Mouse (Mus musculus): Measurements from ENCODE around the gene Zbtb17. TPM values are rescaled to one million over a fixed set of nuclear protein-coding genes. Genes with fewer than 3 reads are reported as not detected.

Zbtb17 gene
- polyA plus RNA-seq, 1 experiment = 26.3 TPM

DNA sequence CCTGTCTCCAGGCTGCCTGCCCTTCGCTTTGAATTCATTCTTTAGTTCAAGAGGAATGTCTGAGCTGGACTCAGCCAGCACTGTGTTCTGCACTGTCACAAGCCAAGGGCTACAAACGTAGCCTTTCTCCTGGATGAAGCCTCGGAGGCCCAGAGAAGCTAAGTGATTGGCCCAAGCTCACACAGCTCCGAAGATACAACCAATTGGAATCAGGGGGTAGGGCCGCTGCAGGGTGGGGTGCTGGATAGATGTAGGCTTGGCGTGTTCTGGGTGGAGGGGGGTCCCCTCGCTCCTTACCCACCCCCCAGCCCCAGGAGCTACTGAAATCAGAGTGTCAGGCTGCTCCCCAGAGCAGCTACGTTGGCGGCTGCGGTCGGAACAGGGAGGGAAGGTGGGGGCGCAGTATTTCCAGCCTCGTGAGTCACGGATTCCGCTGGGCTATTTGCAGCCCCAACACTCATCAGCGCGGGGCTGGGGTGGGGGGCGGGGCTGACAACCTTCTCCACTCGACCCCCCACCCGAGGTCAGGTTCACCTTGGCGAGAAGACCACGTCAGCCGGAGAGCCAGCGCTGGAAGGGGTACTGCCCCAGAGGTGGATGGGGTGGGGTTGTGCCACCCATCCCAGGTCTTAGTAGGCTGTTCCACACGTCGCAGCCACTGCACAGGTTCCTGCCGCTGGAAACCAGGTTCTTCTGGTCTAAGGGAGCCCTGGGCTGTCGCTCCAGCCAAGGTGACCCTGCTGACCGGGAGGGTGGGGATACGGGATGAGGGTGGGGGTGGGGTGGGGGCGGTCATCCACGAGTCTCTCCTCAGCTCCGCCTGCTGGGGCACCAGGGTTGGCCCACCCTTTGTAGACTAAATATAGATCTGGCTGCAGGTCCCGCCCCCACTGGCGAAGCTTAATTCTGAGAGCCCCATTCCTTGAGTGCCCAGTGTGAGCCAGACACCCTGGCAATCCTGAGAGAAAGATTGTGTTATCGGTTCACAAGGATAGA is 18.7 kb upstream of the Zbtb17 start:
- no peak for DNase-seq (ENCODE audit: low spot score)

GRCm38 (mm10) chr4:141426796-141427745 is 17.4 kb upstream of the Zbtb17 start:
- DNase-seq (ENCODE audit: low spot score) = no peak

- DNase-seq (ENCODE audit: low spot score) = no peak
Observed at GRCm38 (mm10) chr4:141427921-141428320, 16.5 kb upstream of the Zbtb17 start.

- no peak for DNase-seq (ENCODE audit: low spot score)
Observed at GRCm38 (mm10) chr4:141429381-141429780, 15.1 kb upstream of the Zbtb17 start.

DNA sequence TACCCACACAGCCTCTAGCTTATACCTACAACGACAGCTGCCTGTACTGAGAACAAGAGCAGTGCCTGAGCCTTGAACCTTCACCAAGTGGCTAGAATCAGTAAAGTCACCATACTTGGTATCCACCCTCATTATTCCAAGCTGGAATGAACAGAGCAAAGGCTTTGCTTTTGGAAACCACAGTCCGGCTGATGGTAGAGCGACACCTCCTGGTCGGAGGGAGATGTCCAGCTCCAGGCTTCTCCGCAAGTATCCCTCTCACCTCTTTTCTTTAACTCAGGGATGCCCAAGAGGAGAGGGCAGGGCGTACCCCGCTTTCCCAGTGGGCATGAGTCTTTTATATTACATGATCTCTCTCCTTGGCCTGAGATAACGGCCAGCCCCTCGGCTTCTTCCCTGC is 14.6 kb upstream of the Zbtb17 start:
- no peak for DNase-seq (ENCODE audit: low spot score)

DNA sequence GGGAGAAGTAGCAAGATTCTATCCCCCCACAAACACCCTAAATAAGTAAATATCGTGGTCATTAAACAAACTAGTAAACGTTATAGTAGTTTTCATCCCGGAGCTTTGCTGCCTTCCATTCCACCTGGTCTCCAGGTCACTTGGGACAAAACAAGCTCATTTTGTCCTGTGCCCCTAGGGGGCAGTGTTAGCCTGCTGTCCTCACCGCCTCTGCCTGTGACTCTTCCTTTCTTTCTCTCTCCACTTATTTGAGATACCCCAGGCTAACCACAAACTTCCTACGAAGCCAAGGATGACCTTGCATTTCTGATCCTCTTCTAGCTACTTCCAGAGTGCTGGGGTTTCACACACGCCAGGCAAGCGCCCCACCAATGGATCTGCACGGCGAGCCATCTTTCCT is 13.5 kb upstream of the Zbtb17 start:
- DNase-seq (ENCODE audit: low spot score) = no peak

DNA sequence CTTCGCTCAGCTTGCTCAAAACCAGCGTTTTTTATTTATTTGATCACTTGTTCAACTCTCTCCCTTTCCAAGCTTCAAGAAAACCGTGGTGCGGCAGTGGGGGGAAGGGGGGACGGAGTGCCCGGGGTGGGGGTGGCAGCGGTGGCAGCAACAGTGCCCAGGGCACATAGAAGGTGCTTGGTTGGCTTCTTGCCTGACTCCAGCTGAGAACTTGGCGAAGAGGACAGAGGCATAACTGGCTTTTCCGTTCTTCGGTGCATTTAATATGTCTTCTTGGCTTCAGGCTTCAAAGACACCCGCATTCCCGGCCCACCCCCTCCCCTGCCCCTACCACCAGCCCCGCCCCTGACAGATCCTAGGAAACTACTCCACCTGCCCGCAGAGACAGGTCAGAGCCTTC is 11.8 kb upstream of the Zbtb17 start:
- no peak for DNase-seq (ENCODE audit: low spot score)

- DNase-seq (ENCODE audit: low spot score) = no peak
Observed at GRCm38 (mm10) chr4:141433191-141433590, 11.3 kb upstream of the Zbtb17 start.

GRCm38 (mm10) chr4:141435974-141436373 is 8.5 kb upstream of the Zbtb17 start, which contains the start of gene Srarp:
TSS of gene Srarp (minus strand) at chr4:141436105.
- DNase-seq (ENCODE audit: low spot score) = no peak

DNA sequence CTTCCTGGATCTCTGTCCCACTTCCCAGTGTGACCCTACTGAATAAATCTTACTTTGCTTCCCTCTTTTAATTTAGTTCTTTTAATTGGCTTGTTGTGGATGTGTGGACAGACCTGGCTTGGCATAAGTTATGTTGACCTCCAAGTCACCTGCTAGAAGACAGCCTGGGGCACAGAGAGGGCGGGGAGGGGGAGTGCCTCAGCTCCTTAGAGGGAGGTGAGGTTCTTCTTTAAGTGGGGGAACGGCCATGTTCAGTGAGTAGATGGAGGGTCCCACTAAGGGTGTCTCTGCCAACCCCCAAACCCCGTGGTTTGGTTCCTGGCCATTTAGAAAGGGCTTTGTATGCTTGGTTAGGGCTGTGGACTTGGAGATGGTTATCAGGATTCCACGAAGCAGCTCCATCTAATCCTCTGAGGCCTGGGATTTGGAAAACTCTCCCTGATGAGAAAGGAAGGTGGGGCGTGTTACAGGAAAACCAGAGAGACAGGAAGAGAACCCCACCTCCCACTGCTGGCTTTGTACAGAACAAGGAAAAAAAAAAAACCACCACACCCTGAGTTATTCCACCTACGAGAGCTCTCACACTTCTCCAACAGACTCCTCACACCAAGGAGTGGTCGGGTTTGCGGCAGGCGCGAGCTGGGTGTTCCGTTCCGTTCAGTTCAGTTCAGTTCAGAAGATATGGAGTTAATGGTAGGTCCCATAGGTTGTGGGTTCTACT is 5.2 kb upstream of the Zbtb17 start:
- no peak for DNase-seq (ENCODE audit: low spot score)

GRCm38 (mm10) chr4:141440877-141441276 is 3.6 kb upstream of the Zbtb17 start:
- DNase-seq (ENCODE audit: low spot score) = no peak

- DNase-seq (ENCODE audit: low spot score) = no peak
Observed at GRCm38 (mm10) chr4:141443641-141444429, 619 bp upstream of the Zbtb17 start.

DNA sequence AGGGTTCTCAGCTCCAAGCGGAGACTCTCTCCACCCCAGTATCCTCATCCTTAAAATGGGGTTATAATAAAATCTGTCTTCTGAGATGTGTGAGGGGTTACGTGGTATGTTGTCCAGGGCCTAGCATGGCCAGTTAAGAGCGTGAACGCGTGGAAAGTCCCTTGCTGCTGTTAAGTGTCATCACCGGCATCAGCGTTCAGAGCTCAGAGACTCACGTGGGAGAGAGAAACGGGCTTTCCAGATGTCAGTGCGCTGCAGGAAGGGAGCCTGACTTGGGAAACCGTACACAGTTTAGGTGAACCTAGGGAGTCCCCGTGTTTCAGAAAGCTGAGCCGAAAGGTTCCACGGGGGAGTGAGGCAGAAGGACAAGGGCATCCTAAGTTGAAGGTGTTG is 870 bp downstream of the Zbtb17 start:
- DNase-seq (ENCODE audit: low spot score) = no peak

DNA sequence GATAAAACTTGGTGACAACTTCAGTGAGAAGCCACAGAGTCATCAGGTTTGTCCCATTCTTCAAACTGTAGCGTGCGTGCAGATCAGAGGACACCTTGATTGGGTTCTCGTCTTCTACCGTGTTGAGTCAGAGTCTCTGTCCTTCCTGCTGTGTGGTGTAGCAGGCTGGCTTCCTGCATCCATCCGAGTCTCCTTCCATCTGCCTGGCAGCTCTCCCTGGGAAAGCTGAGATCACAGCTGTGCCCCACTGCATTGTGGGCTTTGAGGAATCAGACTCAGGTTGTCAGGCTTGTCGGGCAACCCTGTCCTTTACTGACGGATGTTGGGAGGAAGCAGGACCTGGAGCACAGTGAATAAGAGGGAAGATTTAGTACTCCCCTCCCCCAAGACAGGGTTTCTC is 1.8 kb downstream of the Zbtb17 start:
- DNase-seq (ENCODE audit: low spot score) = no peak

DNA sequence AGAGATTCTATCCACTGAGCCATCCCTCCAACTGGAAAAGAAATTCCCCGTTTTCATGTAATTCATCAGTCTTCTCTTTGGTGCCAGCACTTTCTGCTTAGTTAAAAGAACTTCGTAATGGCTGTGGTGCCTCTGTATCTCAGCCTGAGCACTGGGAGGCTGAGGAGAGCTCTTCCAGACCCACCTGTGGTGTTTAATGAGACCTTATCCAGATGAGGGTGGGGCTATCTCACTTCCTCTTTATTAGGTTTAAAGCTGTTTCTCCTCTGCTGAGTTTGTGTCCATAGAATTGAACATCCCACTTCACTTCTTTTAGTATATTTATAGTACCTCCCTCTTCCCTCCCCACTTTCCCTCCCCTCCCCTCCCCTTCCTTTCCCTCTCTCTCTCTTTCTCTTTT is 6.8 kb downstream of the Zbtb17 start:
- DNase-seq (ENCODE audit: low spot score) = no peak

GRCm38 (mm10) chr4:141451916-141452450 is 7.5 kb downstream of the Zbtb17 start:
- DNase-seq (ENCODE audit: low spot score) = no peak

DNA sequence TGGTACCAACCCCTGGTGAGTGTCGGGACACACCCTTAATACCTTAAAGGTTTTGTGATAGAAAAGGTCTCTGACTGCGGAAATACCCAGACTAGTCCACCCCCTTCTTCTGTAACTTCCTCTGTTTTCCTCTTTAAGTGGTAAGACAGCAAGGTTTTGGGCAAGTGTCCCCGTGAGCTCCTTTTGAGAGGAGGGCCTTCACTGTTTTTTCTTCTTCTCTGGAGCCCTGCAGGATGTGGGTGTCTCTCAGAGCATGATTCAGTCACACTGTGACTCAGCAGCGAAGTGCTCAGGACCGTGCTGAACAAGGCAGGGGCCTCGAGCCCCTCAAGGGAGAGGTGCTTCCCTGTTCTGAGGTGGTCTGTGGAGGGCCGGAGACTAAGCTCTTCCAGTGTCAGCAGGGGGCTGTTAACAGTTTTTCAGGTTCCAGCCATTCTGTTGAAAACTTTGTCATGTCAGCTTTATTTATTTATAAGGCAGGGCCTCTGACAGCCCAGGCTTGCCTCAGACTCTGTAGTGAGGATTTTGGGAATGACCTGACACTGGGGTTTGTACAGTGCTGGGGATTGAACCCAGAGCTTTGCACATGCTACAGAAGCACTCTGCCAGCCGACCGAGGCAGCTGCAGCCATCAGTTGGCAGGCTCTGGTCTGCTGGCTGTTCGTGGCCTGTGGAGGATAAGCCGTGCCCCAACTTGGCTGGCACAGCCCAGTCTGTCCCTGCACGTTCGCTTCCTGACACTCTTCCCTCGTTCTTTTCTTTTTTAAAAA is 10.3 kb downstream of the Zbtb17 start:
- no peak for DNase-seq (ENCODE audit: low spot score)

DNA sequence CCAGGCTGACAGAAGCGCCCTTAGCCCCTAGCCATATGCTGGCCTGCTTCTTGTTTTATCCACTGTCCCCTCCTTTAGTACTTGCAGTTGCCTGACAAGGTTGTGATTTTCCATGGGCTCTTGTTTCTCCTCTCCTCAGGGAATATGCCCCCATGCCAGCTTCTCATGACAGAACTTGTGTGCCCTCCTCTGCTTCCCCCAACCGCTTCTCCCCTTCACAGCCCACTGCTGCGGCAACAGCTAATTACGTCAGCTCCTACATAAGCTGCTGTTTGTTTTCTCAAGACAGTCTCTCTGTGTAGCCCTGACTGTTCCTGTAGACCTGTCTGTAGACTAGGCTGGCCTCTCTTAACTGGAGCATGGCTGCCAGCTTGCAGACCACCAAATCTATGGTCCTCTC is 11.1 kb downstream of the Zbtb17 start:
- DNase-seq (ENCODE audit: low spot score) = no peak

- no peak for DNase-seq (ENCODE audit: low spot score)
Observed at GRCm38 (mm10) chr4:141456193-141456938, 11.9 kb downstream of the Zbtb17 start.

Data from urinary bladder, adult 2 months (tissue).